In the genomic region with DNA sequence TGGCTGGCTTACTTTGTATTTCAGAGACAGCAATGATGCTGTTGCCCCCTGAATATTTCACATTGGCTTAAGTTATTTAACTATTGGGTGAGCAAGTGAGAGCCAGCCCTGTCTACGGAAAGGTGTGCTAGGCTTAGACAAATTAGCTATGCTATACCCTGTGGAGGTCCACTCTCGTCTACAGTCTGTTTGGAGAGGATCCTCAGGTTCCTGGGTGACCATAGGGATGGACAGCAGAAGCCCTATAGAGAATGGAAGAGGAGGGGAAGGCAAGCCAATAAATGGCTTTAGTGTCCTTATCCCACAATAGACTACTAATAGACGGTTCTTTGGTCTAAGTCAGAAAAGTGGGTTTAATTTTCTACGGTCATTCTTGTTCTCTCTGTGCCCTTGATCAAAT, we compare ENCODE assay signal across 10 mouse cellular contexts.
A peak's percentile ranks its signal among the peaks of the same experiment; 100 is the strongest.
DNase-seq lines count a peak whose midpoint lies in the region; ATAC-seq and TF ChIP-seq lines count a peak whose summit lies in the region.
"Had no signal": no experiment of that assay in that cellular context is flagged by ENCODE, and none has a peak within 500 bp of the region (broad histone marks: within the 10 kb centered on the region; RNA-seq: fewer than 3 reads in every experiment).

No protein-coding gene starts in this region.

- no peaks in the 10 kb centered on the region; the same call in 1 of the 2 replicates for H3K4me1 ChIP-seq in heart, adult 2 months (ENCODE audit: control insufficient read depth, insufficient read depth, low read length)
- peaks cover 20% of the 10 kb centered on the region for H3K4me1 ChIP-seq in kidney, embryonic 16.5 days (ENCODE audit: insufficient read depth, low read length)
- 0 out of 2 replicates have a peak, but pooled peaks cover 2% of the 10 kb centered on the region for H3K4me1 ChIP-seq in midbrain, embryonic 16.5 days (ENCODE audit: control insufficient read depth, insufficient read depth, low read length)
- H3K4me1 ChIP-seq in midbrain, embryonic 14.5 days (ENCODE audit: control insufficient read depth, insufficient read depth, low read length): no peaks in the 10 kb centered on the region; the same call in 1 of the 2 replicates
- peaks cover 18% of the 10 kb centered on the region for H3K4me1 ChIP-seq in embryonic facial prominence, embryonic 14.5 days (ENCODE audit: control insufficient read depth, insufficient read depth, low read length)
- H3K4me1 ChIP-seq: liver, embryonic 12.5 days had no signal

- no peak for TF ChIP-seq CTCF in heart, adult 2 months (IDR thresholded peaks at IDR 0.05)

- TF ChIP-seq POLR2A in heart, adult 2 months (IDR thresholded peaks at IDR 0.05; ENCODE audit: insufficient read depth, low read depth, low read length): no peak

- ATAC-seq in kidney, embryonic 16.5 days (ENCODE audit: low FRiP score, low TSS enrichment): no peak
- ATAC-seq in midbrain, embryonic 16.5 days: peak; percentile 54; the same call in 1 of the 2 replicates
- no peak for ATAC-seq in midbrain, embryonic 14.5 days (ENCODE audit: low FRiP score, low TSS enrichment)
- ATAC-seq in embryonic facial prominence, embryonic 14.5 days (ENCODE audit: low read depth): no peak
- ATAC-seq: inflammation-experienced regulatory T-cells, adult 6 months; liver, embryonic 12.5 days had no signal

- H3K4me2 ChIP-seq in kidney, embryonic 16.5 days (replicated peaks; ENCODE audit: low read depth, low read length): no peak overlapping the region
- H3K4me2 ChIP-seq in midbrain, embryonic 16.5 days (ENCODE audit: low read length): no peak overlapping the region; the same call in 1 of the 2 replicates
- no peak overlapping the region for H3K4me2 ChIP-seq in midbrain, embryonic 14.5 days (ENCODE audit: low read length)
- H3K4me2 ChIP-seq in embryonic facial prominence, embryonic 14.5 days (ENCODE audit: low read depth, low read length): peak overlapping the region; percentile 45
- H3K4me2 ChIP-seq: liver, embryonic 12.5 days had no signal

- H3K9ac ChIP-seq in heart, adult 2 months (ENCODE audit: low read depth, low read length): no peak overlapping the region
- no peak overlapping the region for H3K9ac ChIP-seq in kidney, embryonic 16.5 days (replicated peaks; ENCODE audit: low read length)
- no peak overlapping the region for H3K9ac ChIP-seq in midbrain, embryonic 16.5 days (ENCODE audit: low read depth, low read length)
- no peak overlapping the region for H3K9ac ChIP-seq in midbrain, embryonic 14.5 days (replicated peaks; ENCODE audit: low read length)
- H3K9ac ChIP-seq in embryonic facial prominence, embryonic 14.5 days (ENCODE audit: low read depth, low read length): no peak overlapping the region
- H3K9ac ChIP-seq: liver, embryonic 12.5 days had no signal

- H3K27ac ChIP-seq in heart, adult 2 months: peak overlapping the region; percentile 73
- H3K27ac ChIP-seq in kidney, embryonic 16.5 days (ENCODE audit: low read length): peak overlapping the region; percentile 61
- peak overlapping the region; percentile 11; the same call in 1 of the 2 replicates for H3K27ac ChIP-seq in midbrain, embryonic 16.5 days (ENCODE audit: low read length)
- no peak overlapping the region for H3K27ac ChIP-seq in midbrain, embryonic 14.5 days (replicated peaks; ENCODE audit: low read depth, low read length)
- peak overlapping the region; percentile 39 for H3K27ac ChIP-seq in embryonic facial prominence, embryonic 14.5 days (replicated peaks; ENCODE audit: low read depth, low read length)
- H3K27ac ChIP-seq: liver, embryonic 12.5 days had no signal

- no peak for DNase-seq in heart, adult 2 months
- DNase-seq in heart, postnatal 14 days: no peak
- DNase-seq in kidney, adult 9 months: no peak
- DNase-seq in midbrain, embryonic 14.5 days: no peak
- no peak for DNase-seq in embryonic facial prominence, embryonic 14.5 days (ENCODE audit: low spot score)
- no peak for DNase-seq in layer of hippocampus, adult 9-10 months (ENCODE audit: low spot score)

- no peak for TF ChIP-seq EP300 in heart, adult 2 months (IDR thresholded peaks at IDR 0.05; ENCODE audit: insufficient read depth, low read depth, low read length)

- intact Hi-C loops in heart, adult 2 months (cut with DNase I): no loop called here
- intact Hi-C loops in heart, postnatal 14 days (cut with DNase I): no loop called here

- 89% methylated on average over 4 of the region's 4 CpGs for WGBS in heart, adult 2 months
- WGBS in kidney, embryonic 16.5 days: 78% methylated on average over 4 of the region's 4 CpGs
- 75% methylated on average over 4 of the region's 4 CpGs for WGBS in midbrain, embryonic 16.5 days
- WGBS in midbrain, embryonic 14.5 days: 73% methylated on average over 4 of the region's 4 CpGs
- WGBS in embryonic facial prominence, embryonic 14.5 days: 61% methylated on average over 4 of the region's 4 CpGs

- H3K36me3 ChIP-seq in heart, adult 2 months (ENCODE audit: control insufficient read depth, insufficient read depth, low read length): no peaks in the 10 kb centered on the region
- H3K36me3 ChIP-seq in kidney, embryonic 16.5 days (ENCODE audit: insufficient read depth, low read length): no peaks in the 10 kb centered on the region
- no peaks in the 10 kb centered on the region for H3K36me3 ChIP-seq in midbrain, embryonic 16.5 days (ENCODE audit: control insufficient read depth, insufficient read depth, low read length)
- H3K36me3 ChIP-seq in midbrain, embryonic 14.5 days (ENCODE audit: control insufficient read depth, insufficient read depth, low read length): no peaks in the 10 kb centered on the region
- no peaks in the 10 kb centered on the region for H3K36me3 ChIP-seq in embryonic facial prominence, embryonic 14.5 days (ENCODE audit: control insufficient read depth, insufficient read depth, low read length)
- H3K36me3 ChIP-seq: liver, embryonic 12.5 days had no signal

- no peaks in the 10 kb centered on the region for H3K9me3 ChIP-seq in kidney, embryonic 16.5 days (ENCODE audit: low read length)
- H3K9me3 ChIP-seq in midbrain, embryonic 16.5 days (replicated peaks; ENCODE audit: control insufficient read depth, low read length, poor library complexity, severe bottlenecking): no peaks in the 10 kb centered on the region
- no peaks in the 10 kb centered on the region for H3K9me3 ChIP-seq in midbrain, embryonic 14.5 days (ENCODE audit: control insufficient read depth, low read length)
- no peaks in the 10 kb centered on the region for H3K9me3 ChIP-seq in embryonic facial prominence, embryonic 14.5 days (ENCODE audit: control insufficient read depth, low read length)
- H3K9me3 ChIP-seq: liver, embryonic 12.5 days had no signal

- H3K4me3 ChIP-seq in heart, adult 2 months: no peak overlapping the region
- H3K4me3 ChIP-seq in kidney, embryonic 16.5 days (ENCODE audit: low read length): no peak overlapping the region
- H3K4me3 ChIP-seq in midbrain, embryonic 16.5 days (ENCODE audit: low read depth, low read length): no peak overlapping the region
- H3K4me3 ChIP-seq in midbrain, embryonic 14.5 days (replicated peaks; ENCODE audit: low read depth, low read length): no peak overlapping the region
- no peak overlapping the region for H3K4me3 ChIP-seq in embryonic facial prominence, embryonic 14.5 days (ENCODE audit: low read depth, low read length)
- H3K4me3 ChIP-seq: liver, embryonic 12.5 days had no signal

- H3K27me3 ChIP-seq in heart, adult 2 months (ENCODE audit: control insufficient read depth, insufficient read depth, low read length): no peaks in the 10 kb centered on the region
- H3K27me3 ChIP-seq in kidney, embryonic 16.5 days (ENCODE audit: insufficient read depth, low read length): no peaks in the 10 kb centered on the region
- no peaks in the 10 kb centered on the region; the same call in 1 of the 2 replicates for H3K27me3 ChIP-seq in midbrain, embryonic 16.5 days (ENCODE audit: control insufficient read depth, insufficient read depth, low read depth, low read length)
- H3K27me3 ChIP-seq in midbrain, embryonic 14.5 days (ENCODE audit: control insufficient read depth, insufficient read depth, low read length): no peaks in the 10 kb centered on the region
- H3K27me3 ChIP-seq in embryonic facial prominence, embryonic 14.5 days (replicated peaks; ENCODE audit: control insufficient read depth, insufficient read depth, low read length): peaks cover 9% of the 10 kb centered on the region; the same call in 1 of the 2 replicates
- H3K27me3 ChIP-seq: liver, embryonic 12.5 days had no signal

- H3K79me2 ChIP-seq in heart, adult 2 months (replicated peaks; ENCODE audit: control insufficient read depth, insufficient read depth, low read length): no peaks in the 10 kb centered on the region
